Mouse (Mus musculus) embryonic facial prominence, embryonic 15.5 days (tissue): ENCODE data around the gene Ripor1. TPM values are rescaled to one million over a fixed set of nuclear protein-coding genes. Genes with fewer than 3 reads are reported as not detected.

Source experiments
- ATAC-seq: fragments of 200-750 bp; cut with Nextera tagmentation; 2 replicates; pipeline ENCODE4 v1.8.0; 2017; ENCODE audit warnings: low read depth, moderate TSS enrichment; ENCODE audit not compliant: insufficient number of reproducible peaks, low FRiP score, low TSS enrichment
- H3K27ac ChIP-seq: fragments of 300-500 bp; sonication (generic); replicated peaks from 2 replicates; pipeline ENCODE4 v1.5.1; 2015; ENCODE audit warnings: mild to moderate bottlenecking, inconsistent platforms
- H3K27me3 ChIP-seq: fragments of 300-500 bp; sonication (generic); 2 replicates; pipeline ENCODE4 v1.6.1; 2015; ENCODE audit warnings: inconsistent platforms
- H3K36me3 ChIP-seq: fragments of 300-500 bp; sonication (generic); 2 replicates; pipeline ENCODE4 v1.6.1; 2015; ENCODE audit warnings: mild to moderate bottlenecking, inconsistent platforms
- H3K4me1 ChIP-seq: fragments of 300-500 bp; sonication (generic); 2 replicates; pipeline ENCODE4 v1.6.1; 2015; ENCODE audit warnings: inconsistent platforms
- H3K4me2 ChIP-seq: fragments of 300-500 bp; sonication (generic); replicated peaks from 2 replicates; pipeline ENCODE4 v1.6.1; 2015; ENCODE audit warnings: mild to moderate bottlenecking, inconsistent platforms
- H3K4me3 ChIP-seq: fragments of 300-500 bp; sonication (generic); replicated peaks from 2 replicates; pipeline ENCODE4 v1.5.1; 2015; ENCODE audit warnings: mild to moderate bottlenecking, inconsistent platforms
- H3K9ac ChIP-seq: fragments of 300-500 bp; sonication (generic); 2 replicates; pipeline ENCODE4 v1.6.1; 2015; ENCODE audit warnings: inconsistent platforms
- H3K9me3 ChIP-seq: fragments of 300-500 bp; sonication (generic); replicated peaks from 2 replicates; pipeline ENCODE4 v1.6.1; 2016; ENCODE audit warnings: inconsistent platforms
- WGBS: fragments of 180-500 bp; shearing (Covaris S2); methylation state at CpG from one replicate; pipeline ENCODE4 v1.1.7; 2015; 5-methylcytosine and 5-hydroxymethylcytosine counted together
- polyA plus RNA-seq: library from polyadenylated mRNA; unstranded; fragments of >200 nt; fragmentation: Nextera tagmentation; extraction: Ambion mirVana; gene quantifications from 2 replicates; pipeline ENCODE4 v1.2.1, GENCODE M21; 2015

The Ripor1 gene
- polyA plus RNA-seq, 1 experiment from 2014 or later: 24.9 TPM

GRCm38 (mm10) chr8:105629337-105629736 lies 24.3 kb downstream of the Ripor1 start:
- Histone ChIP-seq H3K4me3 (no peak overlapping the region), H3K4me1 (peaks cover 10% of the 10 kb centered on the region), H3K9me3 (no peaks in the 10 kb centered on the region), H3K36me3 (no peaks in the 10 kb centered on the region), H3K27ac (no peak overlapping the region), H3K9ac (no peak overlapping the region), H3K27me3 (no peaks in the 10 kb centered on the region), H3K4me2 (no peak overlapping the region)
- WGBS: 84% methylated on average over 4 of the region's 4 CpGs
- no peak for ATAC-seq

- Histone ChIP-seq H3K4me1 (peaks cover 24% of the 10 kb centered on the region), H3K27me3 (no peaks in the 10 kb centered on the region), H3K9ac (no peak overlapping the region), H3K27ac (no peak overlapping the region), H3K9me3 (no peaks in the 10 kb centered on the region), H3K4me2 (peak overlapping the region; percentile 72; the same call in 1 of the 2 replicates), H3K4me3 (peak overlapping the region; percentile 92), H3K36me3 (no peaks in the 10 kb centered on the region)
- 85% methylated on average over 2 of the region's 2 CpGs for WGBS
- ATAC-seq: no peak
Measured at GRCm38 (mm10) chr8:105634771-105635458, 29.9 kb downstream of the Ripor1 start.

- no peak for ATAC-seq
Measured at GRCm38 (mm10) chr8:105635481-105635880, 30.4 kb downstream of the Ripor1 start.

GRCm38 (mm10) chr8:105636018-105636962 lies 31.2 kb downstream of the Ripor1 start, which contains the start of gene Ctcf:
Gene Ctcf (plus strand): TSS chr8:105636568.
- Histone ChIP-seq H3K9me3 (no peaks in the 10 kb centered on the region), H3K27me3 (no peaks in the 10 kb centered on the region), H3K4me2 (peak within 1 kb of the TSS; percentile 72), H3K4me1 (peaks cover 24% of the 10 kb centered on the region), H3K9ac (peak within 1 kb of the TSS; percentile 93), H3K27ac (peak within 1 kb of the TSS; percentile 100), H3K36me3 (no peaks in the 10 kb centered on the region), H3K4me3 (peak within 1 kb of the TSS; percentile 92)
- under 1% methylated on average over 106 of the region's 126 CpGs for WGBS
- ATAC-seq: peak; percentile 95

More at GRCm38 (mm10) chr8:105635481-105635880, 30.4 kb downstream of the Ripor1 start:
- WGBS: 3% methylated on average over 11 of the region's 11 CpGs
- Histone ChIP-seq H3K36me3 (no peaks in the 10 kb centered on the region), H3K27ac (peak overlapping the region; percentile 100), H3K4me1 (peaks cover 24% of the 10 kb centered on the region), H3K4me3 (peak overlapping the region; percentile 92), H3K9me3 (no peaks in the 10 kb centered on the region), H3K4me2 (peak overlapping the region; percentile 72), H3K27me3 (no peaks in the 10 kb centered on the region), H3K9ac (peak overlapping the region; percentile 93)

GRCm38 (mm10) chr8:105636963-105637510 lies 32.0 kb downstream of the Ripor1 start, which contains the start of gene Agrp:
Gene Agrp (minus strand): TSS chr8:105637393.
- peak within 1 kb of the TSS; percentile 100 for H3K27ac ChIP-seq
- ATAC-seq: peak; percentile 21; the same call in 1 of the 2 replicates
- peak within 1 kb of the TSS; percentile 72 for H3K4me2 ChIP-seq
- no peaks in the 10 kb centered on the region for H3K27me3 ChIP-seq
- H3K4me1 ChIP-seq: peaks cover 24% of the 10 kb centered on the region
- H3K9ac ChIP-seq: peak within 1 kb of the TSS; percentile 93
- no peaks in the 10 kb centered on the region for H3K9me3 ChIP-seq
- no peaks in the 10 kb centered on the region for H3K36me3 ChIP-seq
- peak within 1 kb of the TSS; percentile 92 for H3K4me3 ChIP-seq
- WGBS: under 1% methylated on average over 56 of the region's 63 CpGs

- Histone ChIP-seq H3K27me3 (no peaks in the 10 kb centered on the region), H3K4me3 (peak overlapping the region; percentile 92), H3K27ac (peak overlapping the region; percentile 100), H3K4me2 (peak overlapping the region; percentile 72), H3K9me3 (no peaks in the 10 kb centered on the region), H3K9ac (peak overlapping the region; percentile 93), H3K36me3 (no peaks in the 10 kb centered on the region), H3K4me1 (peaks cover 24% of the 10 kb centered on the region)
- WGBS: under 1% methylated on average over 11 of the region's 11 CpGs
- no peak for ATAC-seq
Measured at GRCm38 (mm10) chr8:105637601-105638041, 32.6 kb downstream of the Ripor1 start.

GRCm38 (mm10) chr8:105638510-105638909 lies 33.5 kb downstream of the Ripor1 start:
- WGBS: 90% methylated on average over 4 of the region's 4 CpGs
- H3K4me1 ChIP-seq: peaks cover 24% of the 10 kb centered on the region
- peak overlapping the region; percentile 72 for H3K4me2 ChIP-seq
- peak overlapping the region; percentile 92 for H3K4me3 ChIP-seq
- no peaks in the 10 kb centered on the region for H3K27me3 ChIP-seq
- 0 out of 2 replicates have a peak overlapping the region, but pooled peaks have one; percentile 11 for H3K27ac ChIP-seq
- H3K9ac ChIP-seq: no peak overlapping the region
- no peak for ATAC-seq
- H3K36me3 ChIP-seq: peaks cover 2% of the 10 kb centered on the region
- no peaks in the 10 kb centered on the region for H3K9me3 ChIP-seq

GRCm38 (mm10) chr8:105639835-105640234 lies 34.8 kb downstream of the Ripor1 start:
- Histone ChIP-seq H3K9me3 (no peaks in the 10 kb centered on the region), H3K36me3 (peaks cover 11% of the 10 kb centered on the region), H3K4me3 (no peak overlapping the region), H3K27ac (no peak overlapping the region), H3K4me1 (peaks cover 22% of the 10 kb centered on the region), H3K27me3 (no peaks in the 10 kb centered on the region), H3K4me2 (no peak overlapping the region), H3K9ac (no peak overlapping the region)
- 76% methylated on average over 1 of the region's 1 CpGs for WGBS
- no peak for ATAC-seq

- no peak overlapping the region for H3K9ac ChIP-seq
Measured at GRCm38 (mm10) chr8:105640511-105640910, 35.5 kb downstream of the Ripor1 start.

GRCm38 (mm10) chr8:105645205-105645604 lies 40.1 kb downstream of the Ripor1 start:
- no peak for ATAC-seq
- Histone ChIP-seq H3K27me3 (no peaks in the 10 kb centered on the region), H3K4me3 (no peak overlapping the region), H3K36me3 (peaks cover 31% of the 10 kb centered on the region), H3K4me1 (no peaks in the 10 kb centered on the region), H3K9me3 (no peaks in the 10 kb centered on the region), H3K4me2 (no peak overlapping the region), H3K9ac (no peak overlapping the region), H3K27ac (no peak overlapping the region)
- WGBS: 100% methylated on average over 1 of the region's 1 CpGs

More at GRCm38 (mm10) chr8:105640511-105640910, 35.5 kb downstream of the Ripor1 start:
- 66% methylated on average over 2 of the region's 2 CpGs for WGBS
- ATAC-seq: no peak
- no peak overlapping the region for H3K4me3 ChIP-seq
- no peak overlapping the region for H3K27ac ChIP-seq
- no peaks in the 10 kb centered on the region for H3K27me3 ChIP-seq
- H3K4me1 ChIP-seq: peaks cover 15% of the 10 kb centered on the region
- H3K9me3 ChIP-seq: no peaks in the 10 kb centered on the region
- peaks cover 16% of the 10 kb centered on the region for H3K36me3 ChIP-seq
- no peak overlapping the region for H3K4me2 ChIP-seq

GRCm38 (mm10) chr8:105648929-105649328 lies 43.9 kb downstream of the Ripor1 start:
- ATAC-seq: no peak
- 95% methylated on average over 1 of the region's 1 CpGs for WGBS

More at GRCm38 (mm10) chr8:105648929-105649328, 43.9 kb downstream of the Ripor1 start:
- Histone ChIP-seq H3K27ac (no peak overlapping the region), H3K9ac (no peak overlapping the region), H3K36me3 (peaks cover 40% of the 10 kb centered on the region), H3K4me3 (no peak overlapping the region), H3K4me1 (no peaks in the 10 kb centered on the region), H3K27me3 (no peaks in the 10 kb centered on the region), H3K4me2 (no peak overlapping the region), H3K9me3 (no peaks in the 10 kb centered on the region)
